Mouse (Mus musculus) liver, embryonic 14.5 days (tissue): ENCODE measurements around the gene Syce2. TPM values are rescaled to one million over a fixed set of nuclear protein-coding genes. Genes with fewer than 3 reads are reported as not detected.
A peak's percentile ranks its signal among the peaks of the same experiment; 100 is the strongest.

Source experiments
- ATAC-seq: fragments of 200-750 bp; cut with Nextera tagmentation; 2 replicates; pipeline ENCODE4 v1.8.0; 2017; ENCODE audit warnings: moderate number of reproducible peaks, mild to moderate bottlenecking, moderate library complexity; ENCODE audit not compliant: insufficient read depth
- DNase-seq, 3 experiments: peaks; one replicate each; pipeline ENCODE4 v3.0.0-alpha.2; 2012 to 2013; ENCODE audit warnings: low read depth in 3 of 3, low spot score in 3 of 3
- H3K27ac ChIP-seq: fragments of 300-500 bp; sonication (generic); 2 replicates; pipeline ENCODE4 v1.5.1; 2014; ENCODE audit warnings: moderate library complexity, mild to moderate bottlenecking, control low read depth, inconsistent platforms
- H3K27me3 ChIP-seq: fragments of 300-500 bp; sonication (generic); 2 replicates; pipeline ENCODE4 v1.6.1; 2014; ENCODE audit warnings: mild to moderate bottlenecking, low read length, moderate library complexity; ENCODE audit not compliant: control insufficient read depth, insufficient read depth
- H3K36me3 ChIP-seq: fragments of 300-500 bp; sonication (generic); replicated peaks from 2 replicates; pipeline ENCODE4 v1.6.1; 2014; ENCODE audit warnings: low read depth; ENCODE audit not compliant: control insufficient read depth, insufficient read depth
- H3K4me1 ChIP-seq, 2 experiments: fragments of 200-500 bp in 1 of 2; fragments of 300-500 bp in 1 of 2; sonication (generic) in 1 of 2; replicated peaks; 2 replicates each; pipeline ENCODE4 v1.6.1; 2012 to 2014; ENCODE audit warnings: antibody characterized with exemption in 1 of 2, inconsistent platforms in 1 of 2, low read length in 1 of 2; ENCODE audit not compliant: control insufficient read depth in 2 of 2, insufficient read depth in 2 of 2
- H3K4me2 ChIP-seq: fragments of 300-500 bp; sonication (generic); 2 replicates; pipeline ENCODE4 v1.6.1; 2014; ENCODE audit warnings: low read depth, mild to moderate bottlenecking, control low read depth, moderate library complexity
- H3K4me3 ChIP-seq, 2 experiments: fragments of 200-500 bp in 1 of 2; fragments of 300-500 bp in 1 of 2; sonication (generic) in 1 of 2; 2 replicates each; pipeline ENCODE4 v1.5.1; 2012 to 2014; ENCODE audit warnings: low read depth in 2 of 2, low read length in 2 of 2, mild to moderate bottlenecking in 2 of 2, control low read depth in 1 of 2, inconsistent platforms in 1 of 2, moderate library complexity in 1 of 2; ENCODE audit not compliant: insufficient read depth in 1 of 2
- H3K9ac ChIP-seq: fragments of 300-500 bp; sonication (generic); replicated peaks from 2 replicates; pipeline ENCODE4 v1.6.1; 2014; ENCODE audit warnings: mild to moderate bottlenecking, control low read depth, moderate library complexity
- H3K9me3 ChIP-seq: fragments of 300-500 bp; sonication (generic); 2 replicates; pipeline ENCODE4 v1.6.1; 2016; ENCODE audit warnings: low read length, mixed read lengths; ENCODE audit not compliant: control insufficient read depth
- CTCF ChIP-seq: IDR thresholded peaks from 2 replicates; pipeline ENCODE4 v1.5.1; 2016; ENCODE audit warnings: antibody characterized with exemption, low read depth, control low read depth
- EP300 ChIP-seq: IDR thresholded peaks from 2 replicates; pipeline ENCODE4 v1.6.1; 2016; ENCODE audit warnings: antibody characterized with exemption, low read depth
- WGBS: fragments of 180-500 bp; shearing (Covaris S2); extraction: QIAGEN DNeasy Blood & Tissue Kit; methylation state at CpG from one replicate; pipeline ENCODE4 v1.1.7; 2014; ENCODE audit not compliant: insufficient replicate concordance; 5-methylcytosine and 5-hydroxymethylcytosine counted together
- polyA plus RNA-seq, 2 experiments: library from polyadenylated mRNA; depleted of rRNA in 1 of 2; stranded (reverse) in 1 of 2; unstranded in 1 of 2; fragments of >200 nt; fragmentation: Nextera tagmentation in 1 of 2; extraction: Ambion mirVana in 1 of 2; gene quantifications; 2 replicates each; pipeline versions ENCODE4 v1.2.1 to v1.2.3; 2012 to 2014

The Syce2 gene
- polyA plus RNA-seq, 2 experiments: 26.4 to 78.2 TPM

DNA sequence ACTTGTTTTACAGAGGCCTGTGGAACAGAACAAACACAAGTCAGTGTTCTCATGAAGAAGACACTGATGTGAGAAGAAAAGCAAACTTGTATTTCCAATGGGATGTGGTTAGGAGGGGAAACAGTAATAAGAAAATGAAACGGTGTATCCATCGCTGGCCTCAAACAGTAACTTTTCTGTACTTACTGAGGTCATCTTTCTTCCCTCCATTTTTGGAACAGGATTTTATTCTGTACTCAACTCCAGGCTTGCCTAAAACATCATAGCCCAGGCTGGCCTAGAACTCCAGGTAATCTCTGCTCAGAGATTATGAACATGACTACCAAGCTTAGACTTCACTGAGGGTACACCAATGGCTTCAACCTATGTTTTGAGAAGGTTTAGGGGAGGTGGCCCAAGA is 32.5 kb upstream of the Syce2 start:
- WGBS: 67% methylated on average over 2 of the region's 2 CpGs
- Histone ChIP-seq H3K27me3 (no peaks in the 10 kb centered on the region), H3K9ac (peak overlapping the region; percentile 89), H3K36me3 (peaks cover 75% of the 10 kb centered on the region), H3K4me3 (peak overlapping the region; percentile 74 to 91), H3K4me1 (peaks cover 39 to 51% of the 10 kb centered on the region in 2 experiments), H3K9me3 (no peaks in the 10 kb centered on the region), H3K4me2 (peak overlapping the region; percentile 73), H3K27ac (peak overlapping the region; percentile 97)
- DNase-seq (no peak), ATAC-seq (no peak)
- no peak for TF ChIP-seq CTCF
- no peak for TF ChIP-seq EP300

DNA sequence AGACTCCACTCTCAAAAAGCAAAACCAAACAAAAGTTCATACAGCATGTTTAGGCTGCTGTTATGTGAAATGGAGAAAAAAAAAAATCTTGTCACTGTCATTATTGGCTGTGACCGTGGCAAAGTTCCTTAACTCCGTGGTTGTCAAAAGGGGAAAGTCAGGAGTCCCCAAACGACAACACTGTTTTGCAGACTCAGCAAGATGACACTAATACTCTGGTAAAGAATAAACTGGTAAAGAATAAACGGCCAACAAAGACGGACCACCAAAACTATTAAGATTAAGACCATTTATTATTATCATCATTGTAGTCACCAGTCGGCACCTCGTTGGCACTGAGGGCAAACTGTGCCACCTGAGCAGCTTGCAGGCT is 32.0 kb upstream of the Syce2 start:
- DNase-seq (no peak), ATAC-seq (no peak)
- peaks cover 42 to 51% of the 10 kb centered on the region in 2 experiments for H3K4me1 ChIP-seq
- no peaks in the 10 kb centered on the region for H3K27me3 ChIP-seq
- TF ChIP-seq CTCF (no peak), EP300 (no peak)
- H3K4me2 ChIP-seq: peak overlapping the region; percentile 73
- no peaks in the 10 kb centered on the region for H3K9me3 ChIP-seq
- peaks cover 75% of the 10 kb centered on the region for H3K36me3 ChIP-seq
- H3K27ac ChIP-seq: peak overlapping the region; percentile 97
- H3K9ac ChIP-seq: peak overlapping the region; percentile 89
- H3K4me3 ChIP-seq: peak overlapping the region; percentile 74 to 91
- WGBS: under 1% methylated on average over 7 of the region's 7 CpGs

DNA sequence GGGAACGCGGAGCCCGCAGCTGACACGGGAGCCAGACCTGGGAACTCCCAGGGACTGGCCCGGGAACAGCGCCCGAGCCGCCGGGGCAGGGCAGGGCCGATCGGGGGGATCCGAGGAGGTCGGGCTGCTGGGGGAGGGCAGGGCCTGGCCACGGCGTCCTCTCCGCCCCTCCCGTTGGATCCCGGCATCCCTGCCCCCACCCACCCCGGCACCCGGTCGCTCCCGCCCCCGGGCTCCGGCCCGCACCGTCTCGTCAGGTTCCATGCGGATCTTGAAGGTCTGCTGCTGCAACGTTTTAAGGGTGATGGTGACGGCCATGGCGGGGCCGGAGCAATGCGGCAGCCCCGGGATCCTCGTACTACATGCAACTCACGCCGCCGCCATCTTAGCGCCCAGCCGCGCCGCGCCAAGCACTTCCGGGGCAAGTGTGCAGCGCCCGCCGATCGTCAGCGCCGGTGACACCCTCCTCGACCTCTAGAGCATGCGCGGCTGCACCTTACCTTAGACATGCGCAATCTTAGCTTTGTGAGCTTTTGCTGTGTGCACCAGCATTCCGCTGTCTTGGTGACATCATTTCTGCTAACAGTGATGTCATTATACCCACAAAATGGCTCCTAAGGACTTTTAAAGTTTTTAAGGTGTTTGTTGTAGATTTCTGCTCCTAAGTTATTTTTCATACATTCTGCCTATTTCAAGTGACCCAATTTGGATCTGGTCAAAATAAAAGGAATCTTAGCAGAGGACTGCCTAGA is 31.5 kb upstream of the Syce2 start, which contains the start of gene Rad23a:
Rad23a (minus strand) TSS at position 418 of the 752 bp plus-strand sequence.
- H3K27ac ChIP-seq: peak within 1 kb of the TSS; percentile 97
- peak within 1 kb of the TSS; percentile 73 for H3K4me2 ChIP-seq
- TF ChIP-seq EP300 (no peak), CTCF (0 out of 2 replicates have a peak, but pooled peaks have one; percentile 14)
- H3K36me3 ChIP-seq: peaks cover 75% of the 10 kb centered on the region
- DNase-seq (peak; percentile 93 to 95 (median 94)), ATAC-seq (peak; percentile 85)
- H3K4me3 ChIP-seq: peak within 1 kb of the TSS; percentile 74 to 91
- under 1% methylated on average over 55 of the region's 55 CpGs for WGBS
- H3K27me3 ChIP-seq: no peaks in the 10 kb centered on the region
- peaks cover 48 to 51% of the 10 kb centered on the region in 2 experiments for H3K4me1 ChIP-seq
- no peaks in the 10 kb centered on the region for H3K9me3 ChIP-seq
- H3K9ac ChIP-seq: peak within 1 kb of the TSS; percentile 89

DNA sequence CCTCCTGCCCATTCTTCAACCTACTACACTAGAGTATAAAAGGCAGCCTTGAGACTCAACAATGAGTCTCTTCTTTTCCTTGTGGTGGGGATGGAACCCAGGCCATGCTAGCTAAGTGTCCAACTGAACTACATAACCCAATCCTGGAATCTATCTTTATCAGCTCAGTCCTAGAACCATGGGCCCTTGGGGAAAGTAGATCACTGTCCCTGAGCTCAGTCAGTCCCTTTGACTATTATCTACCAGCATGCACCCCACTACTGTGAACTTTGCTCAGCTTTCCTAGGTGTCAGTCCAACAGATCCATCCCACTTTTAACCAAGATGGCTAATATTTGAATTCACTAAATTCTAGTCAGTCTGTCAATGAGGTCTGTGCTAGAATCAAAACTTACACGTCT is 30.4 kb upstream of the Syce2 start:
- no peak for ATAC-seq
- Histone ChIP-seq H3K4me2 (peak overlapping the region; percentile 18; the same call in 1 of the 2 replicates), H3K4me1 (peaks cover 38 to 40% of the 10 kb centered on the region in 2 experiments), H3K4me3 (no peak overlapping the region), H3K27ac (peak overlapping the region; percentile 34), H3K27me3 (no peaks in the 10 kb centered on the region), H3K36me3 (peaks cover 68% of the 10 kb centered on the region), H3K9ac (no peak overlapping the region), H3K9me3 (no peaks in the 10 kb centered on the region)
- no peak for DNase-seq
- no peak for TF ChIP-seq CTCF
- TF ChIP-seq EP300: no peak
- 72% methylated on average over 1 of the region's 1 CpGs for WGBS

DNA sequence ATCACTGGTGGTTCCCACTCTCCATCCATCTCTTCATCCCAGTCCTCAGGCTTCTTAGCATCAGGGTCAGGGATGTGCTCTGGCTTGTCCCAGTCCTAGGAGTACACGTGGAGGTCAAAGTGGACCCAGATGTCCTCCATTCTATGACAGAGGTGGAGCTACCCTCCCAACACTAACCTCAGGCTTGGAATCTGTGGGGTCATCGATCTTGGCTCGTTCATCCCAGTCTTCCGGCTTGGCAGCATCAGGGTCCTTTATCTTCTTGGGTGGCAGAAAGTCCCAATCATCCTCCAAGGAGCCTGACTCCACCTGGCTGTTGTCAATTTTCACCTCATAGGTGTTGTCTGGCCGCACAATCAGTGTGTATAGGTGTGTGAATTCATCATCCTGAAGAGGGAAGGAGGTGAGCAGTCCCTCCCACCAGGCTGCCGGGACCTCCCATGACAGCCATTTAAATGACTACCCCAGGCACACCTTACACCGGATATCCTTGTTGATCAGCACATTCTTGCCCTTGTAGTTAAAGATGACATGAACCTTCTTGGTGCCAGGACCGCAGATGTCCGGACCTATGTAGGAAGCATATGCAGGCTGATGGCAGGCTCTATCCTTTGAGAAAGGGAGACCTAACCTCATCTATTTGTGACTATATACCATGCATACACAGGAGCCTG is 27.4 kb upstream of the Syce2 start:
- Histone ChIP-seq H3K4me3 (peak overlapping the region; percentile 27 to 95), H3K9ac (peak overlapping the region; percentile 97), H3K9me3 (no peaks in the 10 kb centered on the region), H3K4me1 (peaks cover 24 to 26% of the 10 kb centered on the region in 2 experiments), H3K4me2 (peak overlapping the region; percentile 94), H3K27ac (no peak overlapping the region), H3K27me3 (no peaks in the 10 kb centered on the region), H3K36me3 (peaks cover 43% of the 10 kb centered on the region)
- TF ChIP-seq EP300 (no peak), CTCF (no peak)
- 79% methylated on average over 9 of the region's 9 CpGs for WGBS
- no peak for ATAC-seq
- no peak for DNase-seq
